Mouse (Mus musculus): Measurements from ENCODE around the gene Asb8. TPM values are rescaled to one million over a fixed set of nuclear protein-coding genes. Genes with fewer than 3 reads are reported as not detected.
A peak's percentile ranks its signal among the peaks of the same experiment; 100 is the strongest.

Gene Asb8
- total RNA-seq, 2 experiments from 2014 or later = 51.8 to 55.1 TPM

DNA sequence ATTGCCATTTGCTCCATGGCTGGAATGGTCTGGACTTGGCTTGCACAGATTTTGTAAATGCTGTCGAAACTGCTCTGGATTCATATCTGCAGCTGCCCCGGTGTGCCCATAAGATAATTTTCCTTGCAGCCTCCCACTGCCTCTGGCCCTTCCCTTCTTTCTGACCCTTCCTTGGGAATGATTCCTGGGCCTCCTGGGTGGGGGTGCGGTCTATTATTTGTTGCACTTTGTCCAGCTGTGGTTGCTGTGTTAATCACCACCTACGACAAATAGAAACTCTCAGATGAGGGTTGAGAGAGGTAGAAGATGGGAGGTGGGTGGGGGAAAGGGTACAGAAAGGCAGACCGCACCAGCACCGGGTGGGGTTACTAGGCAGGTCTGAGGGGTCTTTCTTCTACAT, 58.2 kb downstream of the Asb8 start:
- no peak for DNase-seq (ENCODE audit: low spot score in 2 of 2)
- H3K27ac ChIP-seq = no peak overlapping the region

GRCm38 (mm10) chr15:98106506-98106905, 58.9 kb downstream of the Asb8 start:
- DNase-seq (ENCODE audit: low spot score in 2 of 2) = no peak
- no peak overlapping the region for H3K4me3 ChIP-seq
- TF ChIP-seq CTCF (conservative IDR thresholded peaks at IDR 0.05) = no peak
- H3K27ac ChIP-seq = no peak overlapping the region

More for the DNA sequence above, 58.2 kb downstream of the Asb8 start:
- H3K4me3 ChIP-seq = no peak overlapping the region
- no peak for TF ChIP-seq CTCF (conservative IDR thresholded peaks at IDR 0.05)

GRCm38 (mm10) chr15:98102401-98102800, 63.0 kb downstream of the Asb8 start:
- DNase-seq (ENCODE audit: low spot score in 2 of 2) = no peak
- no peak overlapping the region for H3K4me3 ChIP-seq
- no peak overlapping the region for H3K27ac ChIP-seq
- no peak for TF ChIP-seq CTCF (conservative IDR thresholded peaks at IDR 0.05)

- DNase-seq (ENCODE audit: low spot score in 2 of 2) = no peak
- H3K4me3 ChIP-seq = no peak overlapping the region
- TF ChIP-seq CTCF (conservative IDR thresholded peaks at IDR 0.05) = no peak
- no peak overlapping the region for H3K27ac ChIP-seq
Measured at GRCm38 (mm10) chr15:98098519-98098918, 66.9 kb downstream of the Asb8 start.

DNA sequence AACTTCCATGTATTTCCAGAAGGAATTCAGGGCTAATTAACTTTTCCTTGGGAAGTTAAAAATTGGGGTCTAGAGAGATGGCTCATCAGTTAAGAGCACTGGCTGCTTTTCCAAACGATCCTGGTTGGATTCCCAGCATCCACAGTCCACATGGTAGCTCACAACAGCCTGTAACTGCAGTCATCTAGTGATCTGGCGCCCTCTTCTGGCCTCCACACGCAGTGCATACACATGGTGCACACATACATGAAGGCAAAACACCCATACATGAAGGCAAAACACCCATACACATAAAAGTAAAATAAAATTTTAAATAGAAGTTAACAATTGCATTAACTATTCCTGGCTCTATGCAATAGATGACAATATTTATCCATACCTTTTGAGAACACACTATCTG, 68.5 kb downstream of the Asb8 start:
- Histone ChIP-seq H3K27ac (no peak overlapping the region), H3K4me3 (no peak overlapping the region)
- TF ChIP-seq CTCF (conservative IDR thresholded peaks at IDR 0.05) = peak; percentile 57
- DNase-seq (ENCODE audit: low spot score in 2 of 2) = no peak

DNA sequence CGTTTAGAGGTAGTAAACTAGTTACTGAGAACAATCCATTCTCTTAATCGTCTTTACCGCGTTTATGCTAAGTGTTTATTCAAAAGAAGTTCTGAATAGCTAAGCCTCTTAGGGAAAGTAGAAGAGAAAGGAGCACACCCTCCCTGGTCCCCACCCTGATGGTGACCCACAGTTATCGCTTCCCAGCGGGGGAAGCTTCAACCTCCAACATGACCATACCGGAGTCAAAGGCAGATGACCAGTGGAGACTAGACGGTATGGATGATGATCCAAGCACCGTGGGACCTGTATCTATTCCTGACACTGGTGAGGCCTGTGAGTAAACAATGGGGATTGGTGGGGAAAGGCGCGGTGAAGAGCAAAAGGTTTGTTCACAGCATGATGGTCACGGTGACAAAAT, 70.5 kb downstream of the Asb8 start:
- no peak for TF ChIP-seq CTCF (conservative IDR thresholded peaks at IDR 0.05)

DNA sequence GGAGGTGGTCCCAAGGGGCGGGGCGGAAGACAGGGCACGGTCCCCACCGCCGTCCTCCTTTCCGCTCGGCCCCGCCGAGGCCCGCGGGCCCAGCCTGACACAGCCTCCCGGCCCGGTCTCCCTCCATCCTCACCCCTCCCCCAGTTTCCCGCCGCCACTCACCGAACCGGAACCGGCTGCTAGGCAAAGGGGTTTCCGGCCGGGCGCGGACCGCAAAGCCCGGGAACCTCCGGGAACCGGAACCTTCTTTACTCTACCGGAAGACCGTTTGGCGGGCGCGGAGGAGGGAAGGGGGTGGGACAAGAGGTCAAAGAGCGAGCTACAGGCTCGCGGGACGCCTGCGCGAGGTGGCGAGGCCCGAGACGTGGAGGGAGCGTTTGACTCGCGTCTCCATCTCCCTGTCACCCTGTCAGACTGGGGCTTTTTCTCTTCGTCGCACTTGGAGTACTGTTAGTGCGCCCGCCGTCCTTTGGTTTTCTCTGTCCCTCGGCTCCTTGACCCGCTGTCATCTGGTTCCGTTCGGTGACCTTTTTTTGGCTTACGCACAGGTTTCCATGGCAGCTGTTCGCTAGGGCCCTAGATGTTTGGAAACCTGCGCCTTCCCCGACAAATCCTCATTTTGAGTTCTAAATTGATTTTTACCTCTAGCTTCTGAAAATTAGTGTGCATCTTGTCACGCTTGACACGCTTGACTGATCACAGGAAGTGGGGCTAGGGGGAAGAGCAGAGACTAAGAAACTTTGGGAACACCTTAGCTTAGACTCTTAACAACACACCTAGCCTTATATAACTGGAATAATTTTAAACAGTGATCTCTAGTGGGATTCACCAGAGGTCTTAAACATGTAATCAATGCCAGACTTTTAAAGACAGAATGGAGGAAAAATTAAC, 72.1 kb downstream of the Asb8 start, which contains the start of gene Senp1:
Gene Senp1 (minus strand): TSS at position 624 of the 891 bp plus-strand sequence.
- DNase-seq (ENCODE audit: low spot score in 2 of 2) = peak; percentile 88 to 89
- no peak for TF ChIP-seq CTCF (conservative IDR thresholded peaks at IDR 0.05)
- H3K27ac ChIP-seq = peak within 1 kb of the TSS; percentile 97
- peak within 1 kb of the TSS; percentile 98 for H3K4me3 ChIP-seq

More for the DNA sequence above, 70.5 kb downstream of the Asb8 start:
- no peak for DNase-seq (ENCODE audit: low spot score in 2 of 2)
- Histone ChIP-seq H3K27ac (no peak overlapping the region), H3K4me3 (no peak overlapping the region)

DNA sequence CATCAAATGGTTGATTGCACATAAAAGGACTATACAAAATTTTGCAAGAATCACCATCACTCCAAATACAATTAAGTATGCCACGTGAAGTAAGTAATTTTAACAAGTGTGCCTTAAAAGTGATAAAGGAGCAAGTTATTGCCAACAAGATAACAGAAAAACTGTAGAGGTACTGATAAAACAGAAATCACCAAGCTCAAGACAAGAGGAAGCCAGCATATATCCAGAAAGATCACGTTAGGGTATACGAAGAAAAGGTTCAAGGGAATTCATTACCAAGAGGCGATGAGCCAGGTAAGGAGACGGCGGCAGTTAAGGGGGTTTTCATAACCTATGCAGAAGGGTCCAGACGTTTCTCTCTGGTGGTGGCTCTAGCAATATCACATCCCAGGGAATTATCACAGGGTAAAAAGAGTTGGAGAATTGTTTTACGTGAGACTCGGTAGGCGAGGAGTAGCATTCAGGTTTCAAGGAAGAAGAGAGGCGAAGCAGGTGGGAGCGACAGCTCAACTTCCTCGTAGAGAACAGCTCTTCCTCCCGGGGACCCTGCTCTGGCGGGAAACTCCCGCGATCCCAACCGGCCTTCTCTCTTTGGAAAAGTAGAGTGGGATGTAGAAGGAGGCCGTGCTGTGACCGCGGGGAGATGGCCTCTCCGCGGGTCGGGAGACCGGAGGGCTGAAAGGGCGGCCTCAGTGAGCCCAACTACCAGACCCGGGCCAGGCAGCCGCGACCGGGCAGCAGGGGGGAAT, 72.9 kb downstream of the Asb8 start, which contains the start of gene Pfkm:
Gene Pfkm (plus strand): TSS at position 218 of the 749 bp plus-strand sequence.
- peak in 1 of 2 experiments; percentile 23 for DNase-seq (ENCODE audit: low spot score in 2 of 2)

GRCm38 (mm10) chr15:98091841-98092240, 73.6 kb downstream of the Asb8 start:
- Histone ChIP-seq H3K27ac (no peak overlapping the region), H3K4me3 (peak overlapping the region; percentile 98)
- TF ChIP-seq CTCF (conservative IDR thresholded peaks at IDR 0.05) = no peak
- DNase-seq (ENCODE audit: low spot score in 2 of 2) = no peak

More for the DNA sequence above, 72.9 kb downstream of the Asb8 start, which contains the start of gene Pfkm:
- Histone ChIP-seq H3K27ac (peak within 1 kb of the TSS; percentile 97), H3K4me3 (peak within 1 kb of the TSS; percentile 98)
- no peak for TF ChIP-seq CTCF (conservative IDR thresholded peaks at IDR 0.05)

DNA sequence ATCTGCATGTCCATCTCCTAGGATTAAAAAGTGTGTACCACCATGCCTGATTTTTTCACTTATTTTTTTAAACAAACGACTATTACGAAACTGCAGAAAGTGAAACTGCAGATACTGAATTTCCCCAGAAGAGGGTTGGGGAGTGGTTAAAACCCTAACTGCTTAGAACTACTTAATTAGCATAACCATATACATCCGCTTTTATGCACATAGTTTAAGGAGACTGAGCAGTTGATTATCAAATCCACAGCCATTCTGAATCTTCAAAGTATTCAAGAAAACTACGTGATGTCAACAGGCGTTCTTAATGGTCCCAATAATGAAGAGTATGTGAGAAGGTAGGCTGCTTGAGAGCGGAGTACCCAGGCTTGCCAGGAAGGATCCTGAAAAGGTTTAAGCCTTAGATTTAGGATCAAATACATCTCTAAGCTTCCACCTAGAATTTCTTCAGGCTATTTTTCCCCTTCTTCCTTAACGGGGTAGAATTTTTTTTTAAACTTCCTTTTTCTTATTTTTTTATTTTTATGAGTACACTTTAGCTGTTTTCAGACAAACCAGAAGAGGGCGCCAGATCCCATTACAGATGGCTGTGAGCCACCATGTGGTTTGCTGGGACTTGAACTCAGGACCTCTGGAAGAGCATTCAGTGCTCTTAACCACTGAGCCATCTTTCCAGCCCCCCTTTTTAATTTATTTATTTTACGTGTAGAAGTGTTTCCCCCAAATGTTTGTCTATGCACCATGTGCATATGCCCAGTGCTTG, 75.8 kb downstream of the Asb8 start:
- no peak overlapping the region for H3K27ac ChIP-seq
- peak; percentile 91 for TF ChIP-seq CTCF (conservative IDR thresholded peaks at IDR 0.05)
- no peak overlapping the region for H3K4me3 ChIP-seq
- DNase-seq (ENCODE audit: low spot score in 2 of 2) = no peak

DNA sequence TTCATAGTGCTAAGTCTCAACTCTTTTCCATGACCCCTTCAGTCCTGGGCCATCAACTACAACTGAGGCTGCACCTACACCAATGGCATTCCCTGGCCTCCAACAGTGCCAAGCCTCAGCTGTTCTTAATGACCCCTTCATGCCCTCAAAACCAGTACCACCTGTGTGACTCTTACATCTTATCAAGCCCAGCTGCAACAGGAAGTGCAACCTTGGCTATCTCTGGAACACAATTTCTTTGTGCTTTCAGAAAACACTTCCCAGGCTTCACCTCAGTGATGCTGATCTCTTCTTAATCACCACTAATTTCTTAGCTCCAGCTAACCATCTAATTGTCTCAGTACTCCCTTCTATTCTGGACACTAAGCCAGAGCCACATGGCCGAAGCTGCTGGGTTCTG, 76.5 kb downstream of the Asb8 start:
- no peak overlapping the region for H3K4me3 ChIP-seq
- H3K27ac ChIP-seq = no peak overlapping the region
- TF ChIP-seq CTCF (conservative IDR thresholded peaks at IDR 0.05) = no peak
- no peak for DNase-seq (ENCODE audit: low spot score in 2 of 2)

Other genes starting within 250 kb of the Asb8 start
- gene Tmem106c, start 201.4 kb downstream of the Asb8 start, total RNA-seq (2021) = 10 to 100 TPM; 32.8 to 34.1 TPM
- gene Col2a1, start 160.9 kb downstream of the Asb8 start, total RNA-seq (2021) = 1 to 10 TPM in 1 of 2 experiments, under 1 TPM in 1; 0.61 to 1.2 TPM
- gene Pfkm, start 73.0 kb downstream of the Asb8 start, total RNA-seq (2021) = 100 to 1,000 TPM; 333 to 349 TPM
- 10 to 100 TPM; 12.7 to 13.5 TPM for gene Senp1, start 71.9 kb downstream of the Asb8 start, total RNA-seq (2021)
- 10 to 100 TPM; 10.6 to 10.9 TPM for gene Ccdc184, start 1.5 kb upstream of the Asb8 start, total RNA-seq (2021)
- not detected for gene Olfr288, start 29.9 kb upstream of the Asb8 start, total RNA-seq (2021)
- not detected for gene Gm44579, start 55.4 kb upstream of the Asb8 start, total RNA-seq (2021)
- 1 to 10 TPM; 4.1 to 4.4 TPM for gene Olfr287, start 55.4 kb upstream of the Asb8 start, total RNA-seq (2021)
- not detected for gene Olfr286, start 68.8 kb upstream of the Asb8 start, total RNA-seq (2021)
- not detected for gene H1fnt, start 91.7 kb upstream of the Asb8 start, total RNA-seq (2021)
- gene Zfp641, start 130.5 kb upstream of the Asb8 start, total RNA-seq (2021) = 1 to 10 TPM; 6.4 to 6.8 TPM
- not detected for gene Olfr285, start 151.7 kb upstream of the Asb8 start, total RNA-seq (2021)
- not detected for gene Olfr284, start 175.4 kb upstream of the Asb8 start, total RNA-seq (2021)
- gene Olfr283, start 215.3 kb upstream of the Asb8 start, total RNA-seq (2021) = not detected

Data from layer of hippocampus, adult 2 months (tissue).